ENCODE assay signal across 8 mouse cellular contexts in the genomic region with DNA sequence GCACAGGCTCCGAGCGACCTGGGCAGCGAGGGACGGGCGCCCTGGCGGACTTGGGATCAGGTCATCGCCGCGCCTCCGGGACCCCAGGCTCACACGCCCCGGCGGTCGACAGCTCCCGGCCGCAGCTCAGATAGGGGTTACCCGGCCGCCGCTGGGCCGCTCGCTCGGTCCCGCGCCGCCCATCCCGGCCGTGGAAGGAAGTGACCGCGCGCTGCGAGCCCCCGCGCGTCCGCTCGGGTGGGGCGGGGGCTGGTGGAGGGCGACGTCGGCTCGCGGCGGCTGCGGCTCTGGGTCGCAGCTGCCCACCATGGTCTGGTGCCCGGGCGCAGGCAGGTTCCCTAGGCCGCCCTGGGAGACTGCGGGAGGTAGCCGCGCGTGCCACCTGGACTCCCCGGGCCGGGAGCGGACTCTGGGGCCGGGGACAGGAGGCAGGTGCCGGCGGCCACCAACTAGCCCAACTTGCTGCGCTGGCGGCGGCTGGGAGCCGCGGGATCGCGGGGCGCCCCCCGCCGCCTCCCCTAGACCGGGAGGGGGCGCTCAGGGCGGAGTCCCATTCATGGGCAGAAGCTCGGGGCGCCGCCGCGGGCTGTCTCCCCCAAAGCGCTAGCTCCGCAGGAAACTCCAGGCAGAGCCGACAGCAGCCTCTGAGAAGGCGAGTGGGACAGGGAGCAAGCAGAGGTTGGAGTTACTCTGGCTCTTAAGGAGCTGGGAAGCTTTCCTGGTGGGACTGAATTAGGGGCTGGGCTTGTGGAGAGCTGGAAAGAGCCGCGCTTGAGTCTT.
DNase-seq lines count a peak whose midpoint lies in the region; ATAC-seq and TF ChIP-seq lines count a peak whose summit lies in the region.

No protein-coding gene starts in this region.

- no peaks in the 10 kb centered on the region for H3K9me3 ChIP-seq in ES-Bruce4 (replicated peaks; ENCODE audit: control insufficient read depth, insufficient read depth, low read length, poor library complexity, severe bottlenecking)
- no peaks in the 10 kb centered on the region for H3K9me3 ChIP-seq in embryonic facial prominence, embryonic 11.5 days (replicated peaks; ENCODE audit: control insufficient read depth, low read length)
- H3K9me3 ChIP-seq in midbrain, embryonic 10.5 days (replicated peaks), result no peaks in the 10 kb centered on the region
- H3K9me3 ChIP-seq in stomach, embryonic 14.5 days (ENCODE audit: control insufficient read depth, low read depth, low read length), result no peaks in the 10 kb centered on the region

- WGBS in embryonic facial prominence, embryonic 11.5 days, result under 1% methylated on average over 45 of the region's 82 CpGs
- WGBS in midbrain, embryonic 10.5 days, result under 1% methylated on average over 81 of the region's 82 CpGs
- WGBS in stomach, embryonic 14.5 days, result under 1% methylated on average over 78 of the region's 82 CpGs

- TF ChIP-seq EP300 in ES-Bruce4 (IDR thresholded peaks at IDR 0.05; ENCODE audit: insufficient read depth, low read depth, low read length), result no peak

- H3K9ac ChIP-seq in ES-Bruce4 (ENCODE audit: low read depth, poor library complexity, severe bottlenecking), result peak overlapping the region; percentile 89
- peak overlapping the region; percentile 58 for H3K9ac ChIP-seq in embryonic facial prominence, embryonic 11.5 days (replicated peaks; ENCODE audit: low read length)
- H3K9ac ChIP-seq in stomach, embryonic 14.5 days (replicated peaks; ENCODE audit: low read depth, low read length), result no peak overlapping the region; the same call in 1 of the 2 replicates

- no peaks in the 10 kb centered on the region for H3K4me1 ChIP-seq in ES-Bruce4 (ENCODE audit: control insufficient read depth, insufficient read depth, low read length)
- H3K4me1 ChIP-seq in embryonic facial prominence, embryonic 11.5 days (ENCODE audit: control insufficient read depth, insufficient read depth, low read length), result no peaks in the 10 kb centered on the region
- H3K4me1 ChIP-seq in midbrain, embryonic 10.5 days, result peaks cover 28% of the 10 kb centered on the region
- no peaks in the 10 kb centered on the region for H3K4me1 ChIP-seq in stomach, embryonic 14.5 days (ENCODE audit: control insufficient read depth, insufficient read depth, low read length)

- TF ChIP-seq POLR2A in ES-Bruce4 (IDR thresholded peaks at IDR 0.05; ENCODE audit: insufficient read depth, low read length), result no peak

- H3K27me3 ChIP-seq in ES-Bruce4 (ENCODE audit: control insufficient read depth, insufficient read depth, low read length, poor library complexity, severe bottlenecking), result peaks cover 25% of the 10 kb centered on the region
- peaks cover 30% of the 10 kb centered on the region for H3K27me3 ChIP-seq in embryonic facial prominence, embryonic 11.5 days (ENCODE audit: control insufficient read depth, insufficient read depth, low read length)
- H3K27me3 ChIP-seq in midbrain, embryonic 10.5 days (ENCODE audit: low read depth, poor library complexity, severe bottlenecking), result peaks cover 66% of the 10 kb centered on the region
- no peaks in the 10 kb centered on the region for H3K27me3 ChIP-seq in stomach, embryonic 14.5 days (ENCODE audit: control insufficient read depth, insufficient read depth, low read length)

- peak overlapping the region; percentile 71 for H3K4me3 ChIP-seq in ES-Bruce4 (ENCODE audit: low read depth, low read length)
- H3K4me3 ChIP-seq in embryonic facial prominence, embryonic 11.5 days (ENCODE audit: low read depth, low read length), result peak overlapping the region; percentile 67
- peak overlapping the region; percentile 78 for H3K4me3 ChIP-seq in midbrain, embryonic 10.5 days
- H3K4me3 ChIP-seq in stomach, embryonic 14.5 days (ENCODE audit: low read depth, low read length), result peak overlapping the region; percentile 75

- intact Hi-C loops in heart, postnatal 10 days (cut with DNase I), result no loop called here

- no peak for TF ChIP-seq CTCF in ES-Bruce4 (IDR thresholded peaks at IDR 0.05; ENCODE audit: low read depth, low read length)

- peak overlapping the region; percentile 100 for H3K4me2 ChIP-seq in embryonic facial prominence, embryonic 11.5 days (ENCODE audit: low read depth, low read length)
- peak overlapping the region; percentile 74 for H3K4me2 ChIP-seq in stomach, embryonic 14.5 days (replicated peaks; ENCODE audit: low read depth, low read length)

- DNase-seq in adrenal gland, postnatal 10 days, result peak; percentile 34
- peak; percentile 45 for DNase-seq in embryonic facial prominence, embryonic 11.5 days (ENCODE audit: low spot score)
- peak; percentile 11 to 12 for DNase-seq in heart, postnatal 10 days
- peak; percentile 55 to 59 for DNase-seq in layer of hippocampus, postnatal 36 days
- DNase-seq in midbrain, embryonic 10.5 days (ENCODE audit: low spot score), result peak; percentile 61
- no peak for DNase-seq in thymus, postnatal 14 days

- H3K36me3 ChIP-seq in ES-Bruce4 (ENCODE audit: control insufficient read depth, insufficient read depth, low read length, poor library complexity, severe bottlenecking), result no peaks in the 10 kb centered on the region
- H3K36me3 ChIP-seq in embryonic facial prominence, embryonic 11.5 days (replicated peaks; ENCODE audit: control insufficient read depth, insufficient read depth, low read depth, low read length), result no peaks in the 10 kb centered on the region
- no peaks in the 10 kb centered on the region for H3K36me3 ChIP-seq in midbrain, embryonic 10.5 days
- no peaks in the 10 kb centered on the region for H3K36me3 ChIP-seq in stomach, embryonic 14.5 days (ENCODE audit: control insufficient read depth, insufficient read depth, low read length)

- ATAC-seq in embryonic facial prominence, embryonic 11.5 days (replicated peaks; ENCODE audit: insufficient number of reproducible peaks, low FRiP score, low TSS enrichment, low read depth), result peak; percentile 78
- peak; percentile 73 for ATAC-seq in stomach, embryonic 14.5 days (ENCODE audit: insufficient number of reproducible peaks, insufficient read depth, low FRiP score, low read depth)

- no peak overlapping the region for H3K27ac ChIP-seq in ES-Bruce4 (ENCODE audit: insufficient read depth, low read length)
- H3K27ac ChIP-seq in embryonic facial prominence, embryonic 11.5 days (replicated peaks; ENCODE audit: low read depth, low read length), result no peak overlapping the region
- H3K27ac ChIP-seq in midbrain, embryonic 10.5 days (replicated peaks), result peak overlapping the region; percentile 83
- H3K27ac ChIP-seq in stomach, embryonic 14.5 days (ENCODE audit: low read length), result peak overlapping the region; percentile 53; the same call in 1 of the 2 replicates

Comparison
In these comparisons a context has a peak if more than half of its experiments do, and no peak if none do; other contexts are left out.
1. H3K27ac ChIP-seq: peak in midbrain, embryonic 10.5 days (single experiment) and stomach, embryonic 14.5 days (single experiment); none in ES-Bruce4 (single experiment) and embryonic facial prominence, embryonic 11.5 days (single experiment).
2. Peak in every context shown above with its lines, with median percentiles within 50 percentile points of each other: H3K4me3 ChIP-seq.